Mouse (Mus musculus) thymus, adult 18-20 months (tissue): ENCODE measurements around the gene Oit1.

Experiments used
- DNase-seq, 2 experiments: peaks; one replicate each; pipeline ENCODE4 v3.0.0; 2022; ENCODE audit warnings: mixed read lengths in 2 of 2

Gene Oit1

GRCm38 (mm10) chr14:8334511-8334910 lies 44.0 kb downstream of the Oit1 start:
- DNase-seq, result no peak

- no peak for DNase-seq
Observed at GRCm38 (mm10) chr14:8332314-8333252, 46.0 kb downstream of the Oit1 start.

- no peak for DNase-seq
Observed at GRCm38 (mm10) chr14:8331307-8331905, 47.1 kb downstream of the Oit1 start.

- DNase-seq, result no peak
Observed at GRCm38 (mm10) chr14:8330390-8330789, 48.2 kb downstream of the Oit1 start.

GRCm38 (mm10) chr14:8329552-8329951 lies 49.0 kb downstream of the Oit1 start:
- no peak for DNase-seq

GRCm38 (mm10) chr14:8327371-8327770 lies 51.2 kb downstream of the Oit1 start:
- DNase-seq, result no peak

- no peak for DNase-seq
Observed at GRCm38 (mm10) chr14:8326961-8327360, 51.6 kb downstream of the Oit1 start.

GRCm38 (mm10) chr14:8325746-8326145 lies 52.8 kb downstream of the Oit1 start:
- no peak for DNase-seq

GRCm38 (mm10) chr14:8320528-8320927 lies 58.0 kb downstream of the Oit1 start:
- DNase-seq, result no peak

GRCm38 (mm10) chr14:8317194-8318097 lies 61.1 kb downstream of the Oit1 start, which contains the start of gene Fam107a:
Gene Fam107a (minus strand): TSS chr14:8318023.
- DNase-seq, result no peak

GRCm38 (mm10) chr14:8316366-8317193 lies 62.0 kb downstream of the Oit1 start:
- no peak for DNase-seq

- DNase-seq, result no peak
Observed at GRCm38 (mm10) chr14:8315169-8315568, 63.4 kb downstream of the Oit1 start.

- no peak for DNase-seq
Observed at GRCm38 (mm10) chr14:8314536-8314935, 64.0 kb downstream of the Oit1 start.

GRCm38 (mm10) chr14:8313877-8314276 lies 64.7 kb downstream of the Oit1 start:
- DNase-seq, result no peak

- no peak for DNase-seq
Observed at GRCm38 (mm10) chr14:8309621-8310141, 68.9 kb downstream of the Oit1 start.

- no peak for DNase-seq
Observed at GRCm38 (mm10) chr14:8308650-8309049, 69.9 kb downstream of the Oit1 start.

GRCm38 (mm10) chr14:8306884-8307283 lies 71.7 kb downstream of the Oit1 start:
- DNase-seq, result no peak

- DNase-seq, result no peak
Observed at GRCm38 (mm10) chr14:8305014-8305413, 73.5 kb downstream of the Oit1 start.

- DNase-seq, result no peak
Observed at GRCm38 (mm10) chr14:8304082-8304481, 74.5 kb downstream of the Oit1 start.

GRCm38 (mm10) chr14:8302687-8303086 lies 75.9 kb downstream of the Oit1 start:
- no peak for DNase-seq

GRCm38 (mm10) chr14:8300281-8300680 lies 78.3 kb downstream of the Oit1 start:
- DNase-seq, result no peak
